Mouse (Mus musculus): ENCODE measurements around the gene Zdhhc16.

Zdhhc16 gene

DNA sequence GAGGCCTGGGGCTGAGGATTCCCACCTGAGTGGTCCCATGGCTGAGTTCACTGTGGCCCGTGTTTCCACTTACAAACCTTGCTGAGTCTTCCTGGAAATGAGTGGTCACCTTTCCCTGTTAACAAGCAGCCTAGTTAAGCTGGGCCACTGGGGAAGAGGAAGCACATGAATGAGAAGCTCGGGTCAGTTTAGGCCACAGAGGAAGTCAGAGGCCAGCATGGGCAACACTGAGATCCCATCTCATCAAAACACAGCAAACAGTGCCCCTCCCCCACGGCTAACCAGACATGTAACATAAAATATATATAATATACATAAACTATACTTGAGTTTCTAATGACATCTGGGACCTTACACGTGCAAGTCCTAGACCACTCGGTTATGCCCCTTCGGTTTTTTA is 56.5 kb downstream of the Zdhhc16 start:
- DNase-seq = no peak

DNA sequence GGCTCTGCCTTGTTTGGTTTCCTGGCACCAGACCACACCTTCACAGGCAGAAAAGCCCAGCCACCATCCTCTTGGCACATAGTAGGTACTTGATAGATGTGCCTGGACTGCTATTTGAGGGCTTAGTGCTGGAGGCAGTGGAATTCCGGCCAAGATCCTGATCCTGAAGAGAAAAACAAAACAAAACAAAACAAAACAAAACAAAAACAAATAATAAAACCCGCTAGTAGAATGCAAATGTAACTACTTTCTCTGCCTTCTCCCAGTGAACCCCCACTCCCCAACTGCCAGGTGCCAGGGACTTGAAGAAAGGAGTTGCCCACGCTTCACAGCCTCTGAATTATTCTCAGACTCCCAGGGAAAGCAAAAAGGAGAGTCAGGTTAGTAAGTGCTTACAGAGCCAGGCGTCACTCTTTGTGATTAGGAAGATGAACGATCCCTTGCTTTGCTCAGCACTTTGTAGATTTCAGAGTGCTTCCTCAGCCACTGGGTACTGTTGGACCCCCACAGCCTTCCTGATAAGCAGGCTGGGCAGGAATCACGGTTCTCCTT is 58.7 kb downstream of the Zdhhc16 start:
- no peak for DNase-seq

DNA sequence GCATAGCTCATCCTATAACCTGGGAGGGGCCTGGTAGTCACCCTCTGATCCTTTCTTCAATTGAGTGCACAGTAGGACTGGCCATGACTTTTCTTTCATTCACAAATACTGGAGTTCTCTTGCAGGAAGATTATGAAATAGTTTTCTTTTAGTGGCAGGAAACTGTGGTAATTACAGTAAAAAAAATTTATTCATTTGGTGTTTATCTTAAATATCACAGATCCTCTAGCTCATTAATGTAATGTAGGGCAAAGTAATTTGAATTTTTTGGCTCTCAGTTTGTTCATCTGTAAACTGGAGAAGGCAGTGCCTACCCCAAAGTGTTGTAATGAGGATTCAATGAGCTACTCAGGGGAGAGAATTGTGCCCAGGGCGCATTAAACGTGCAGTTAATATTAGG is 59.7 kb downstream of the Zdhhc16 start:
- no peak for DNase-seq

DNA sequence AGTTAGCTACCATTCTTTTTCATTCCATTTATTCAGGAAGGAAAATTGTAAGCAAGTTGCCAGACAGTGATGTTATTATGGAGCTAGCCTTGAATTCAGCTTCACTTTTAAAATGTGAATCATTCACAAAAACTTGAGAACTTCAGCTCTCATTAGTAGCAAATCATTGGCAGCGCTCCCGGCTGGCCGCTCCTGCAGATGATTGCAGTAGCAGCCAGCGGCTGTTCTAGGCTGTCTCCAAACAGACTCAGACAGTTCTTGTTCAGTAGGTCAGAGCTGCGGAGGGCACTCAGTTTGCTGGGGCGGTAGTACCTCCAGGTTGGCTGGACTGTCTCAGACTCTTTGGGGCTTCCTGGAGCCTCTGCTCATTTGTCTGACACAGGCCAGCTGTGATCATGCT is 60.2 kb downstream of the Zdhhc16 start:
- DNase-seq = no peak

Data from thymus, adult 18-20 months (tissue).